Mouse (Mus musculus) liver, embryonic 11.5 days (tissue): Measurements from ENCODE around the gene Pias3. TPM values are rescaled to one million over a fixed set of nuclear protein-coding genes. Genes with fewer than 3 reads are reported as not detected.
"Not testable (repeated sequence)": the region's sequence is repeated elsewhere in the genome, so short reads cannot be mapped to it uniquely, and the experiment has no call there.

ENCODE experiments used
- ATAC-seq: fragments of 200-750 bp; cut with Nextera tagmentation; replicated peaks from 2 replicates; pipeline ENCODE4 v1.8.0; 2017; ENCODE audit warnings: moderate number of reproducible peaks, mild to moderate bottlenecking, moderate TSS enrichment, moderate library complexity; ENCODE audit not compliant: low FRiP score
- DNase-seq: peaks from one replicate; pipeline ENCODE4 v3.0.0-alpha.2; 2017; ENCODE audit warnings: low spot score
- H3K27ac ChIP-seq: fragments of 300-500 bp; sonication (generic); 2 replicates; pipeline ENCODE4 v1.5.1; 2014; ENCODE audit warnings: mild to moderate bottlenecking, low read depth, low read length, control low read depth
- H3K27me3 ChIP-seq: fragments of 300-500 bp; sonication (generic); replicated peaks from 2 replicates; pipeline ENCODE4 v1.6.1; 2014; ENCODE audit warnings: low read length, mixed read lengths; ENCODE audit not compliant: control insufficient read depth, insufficient read depth
- H3K36me3 ChIP-seq: fragments of 300-500 bp; sonication (generic); 2 replicates; pipeline ENCODE4 v1.6.1; 2014; ENCODE audit warnings: mild to moderate bottlenecking, low read length, moderate library complexity, mixed read lengths; ENCODE audit not compliant: control insufficient read depth, insufficient read depth
- H3K4me1 ChIP-seq: fragments of 300-500 bp; sonication (generic); replicated peaks from 2 replicates; pipeline ENCODE4 v1.6.1; 2014; ENCODE audit warnings: low read length, mixed read lengths; ENCODE audit not compliant: control insufficient read depth, insufficient read depth
- H3K4me2 ChIP-seq: fragments of 300-500 bp; sonication (generic); 2 replicates; pipeline ENCODE4 v1.6.1; 2014; ENCODE audit warnings: mild to moderate bottlenecking, control low read depth, moderate library complexity
- H3K4me3 ChIP-seq: fragments of 300-500 bp; sonication (generic); 2 replicates; pipeline ENCODE4 v1.5.1; 2014; ENCODE audit warnings: low read depth, low read length, control low read depth
- H3K9ac ChIP-seq: fragments of 300-500 bp; sonication (generic); 2 replicates; pipeline ENCODE4 v1.6.1; 2014; ENCODE audit warnings: low read depth, low read length, control low read depth
- H3K9me3 ChIP-seq: fragments of 300-500 bp; sonication (generic); 2 replicates; pipeline ENCODE4 v1.6.1; 2016; ENCODE audit warnings: low read length, inconsistent platforms, mixed read lengths; ENCODE audit not compliant: control insufficient read depth
- WGBS: fragments of 180-500 bp; shearing (Covaris S2); extraction: QIAGEN DNeasy Blood & Tissue Kit; methylation state at CpG from one replicate; pipeline ENCODE4 v1.1.7; 2014; 5-methylcytosine and 5-hydroxymethylcytosine counted together
- polyA plus RNA-seq: library from polyadenylated mRNA; unstranded; fragments of >200 nt; fragmentation: Nextera tagmentation; extraction: Ambion mirVana; gene quantifications from 2 replicates; pipeline ENCODE4 v1.2.1, GENCODE M21; 2014

Gene Pias3
- polyA plus RNA-seq, 1 experiment from 2014 or later: 21.1 TPM

GRCm38 (mm10) chr3:96679159-96679674, 17.0 kb upstream of the Pias3 start:
- no peaks in the 10 kb centered on the region for H3K9me3 ChIP-seq
- H3K9ac ChIP-seq: no peak overlapping the region
- no peak overlapping the region for H3K27ac ChIP-seq
- peaks cover 8% of the 10 kb centered on the region for H3K4me1 ChIP-seq
- H3K4me3 ChIP-seq: no peak overlapping the region
- H3K4me2 ChIP-seq: no peak overlapping the region
- 15% methylated on average over 5 of the region's 5 CpGs for WGBS
- H3K27me3 ChIP-seq: peaks cover 26% of the 10 kb centered on the region
- ATAC-seq: peak; percentile 65
- DNase-seq: no peak
- no peaks in the 10 kb centered on the region for H3K36me3 ChIP-seq

- H3K9ac ChIP-seq: no peak overlapping the region
- peaks cover 8% of the 10 kb centered on the region for H3K4me1 ChIP-seq
- peaks cover 38% of the 10 kb centered on the region for H3K27me3 ChIP-seq
- no peaks in the 10 kb centered on the region for H3K9me3 ChIP-seq
- H3K4me3 ChIP-seq: no peak overlapping the region
- no peak for DNase-seq
- no peaks in the 10 kb centered on the region for H3K36me3 ChIP-seq
- WGBS: 21% methylated on average over 12 of the region's 12 CpGs
- H3K4me2 ChIP-seq: no peak overlapping the region
- no peak for ATAC-seq
- H3K27ac ChIP-seq: no peak overlapping the region
Measured at GRCm38 (mm10) chr3:96680269-96680956, 15.8 kb upstream of the Pias3 start.

- no peaks in the 10 kb centered on the region for H3K36me3 ChIP-seq
- no peak overlapping the region for H3K4me2 ChIP-seq
- peaks cover 8% of the 10 kb centered on the region for H3K4me1 ChIP-seq
- H3K4me3 ChIP-seq: no peak overlapping the region
- H3K9me3 ChIP-seq: no peaks in the 10 kb centered on the region
- H3K27ac ChIP-seq: no peak overlapping the region
- H3K27me3 ChIP-seq: peaks cover 41% of the 10 kb centered on the region
- DNase-seq: no peak
- 85% methylated on average over 3 of the region's 3 CpGs for WGBS
- ATAC-seq: no peak
- no peak overlapping the region for H3K9ac ChIP-seq
Measured at GRCm38 (mm10) chr3:96683496-96683895, 12.7 kb upstream of the Pias3 start.

- H3K9me3 ChIP-seq: no peaks in the 10 kb centered on the region
- H3K9ac ChIP-seq: no peak overlapping the region
- H3K36me3 ChIP-seq: no peaks in the 10 kb centered on the region
- peaks cover 5% of the 10 kb centered on the region for H3K4me1 ChIP-seq
- DNase-seq (no peak), ATAC-seq (no peak)
- H3K4me2 ChIP-seq: peak overlapping the region; percentile 37
- no peak overlapping the region for H3K27ac ChIP-seq
- peak overlapping the region; percentile 3 for H3K4me3 ChIP-seq
- H3K27me3 ChIP-seq: peaks cover 41% of the 10 kb centered on the region
- whole genome bisulfite sequencing: 43% methylated on average over 17 of the region's 17 CpGs
Measured at GRCm38 (mm10) chr3:96684151-96684821, 11.9 kb upstream of the Pias3 start.

- H3K9me3 ChIP-seq: no peaks in the 10 kb centered on the region
- ATAC-seq (no peak), DNase-seq (no peak)
- no peaks in the 10 kb centered on the region; the same call in 1 of the 2 replicates for H3K4me1 ChIP-seq
- peak overlapping the region; percentile 3 for H3K4me3 ChIP-seq
- no peaks in the 10 kb centered on the region for H3K36me3 ChIP-seq
- H3K9ac ChIP-seq: no peak overlapping the region
- peak overlapping the region; percentile 37 for H3K4me2 ChIP-seq
- H3K27me3 ChIP-seq: peaks cover 41% of the 10 kb centered on the region
- WGBS: 18% methylated on average over 28 of the region's 28 CpGs
- no peak overlapping the region for H3K27ac ChIP-seq
Measured at GRCm38 (mm10) chr3:96684822-96685156, 11.4 kb upstream of the Pias3 start.

- WGBS: 87% methylated on average over 5 of the region's 5 CpGs
- not testable (repeated sequence) for ATAC-seq, H3K4me1 ChIP-seq, H3K4me2 ChIP-seq, H3K9me3 ChIP-seq, H3K36me3 ChIP-seq, DNase-seq, H3K4me3 ChIP-seq, H3K27ac ChIP-seq, H3K9ac ChIP-seq
- peaks cover 30% of the 10 kb centered on the region for H3K27me3 ChIP-seq
Measured at GRCm38 (mm10) chr3:96686057-96686456, 10.1 kb upstream of the Pias3 start.

- no peaks in the 10 kb centered on the region for H3K9me3 ChIP-seq
- no peaks in the 10 kb centered on the region; the same call in 1 of the 2 replicates for H3K4me1 ChIP-seq
- no peaks in the 10 kb centered on the region for H3K36me3 ChIP-seq
- 75% methylated on average over 11 of the region's 11 CpGs for WGBS
- ATAC-seq (no peak), DNase-seq (no peak)
- H3K4me3 ChIP-seq: no peak overlapping the region
- no peak overlapping the region for H3K4me2 ChIP-seq
- no peak overlapping the region for H3K27ac ChIP-seq
- peaks cover 18% of the 10 kb centered on the region for H3K27me3 ChIP-seq
- H3K9ac ChIP-seq: no peak overlapping the region
Measured at GRCm38 (mm10) chr3:96688854-96689253, 7.3 kb upstream of the Pias3 start.

- WGBS: 45% methylated on average over 3 of the region's 3 CpGs
- no peaks in the 10 kb centered on the region for H3K4me1 ChIP-seq
- peaks cover 4% of the 10 kb centered on the region for H3K27me3 ChIP-seq
- no peaks in the 10 kb centered on the region for H3K36me3 ChIP-seq
- H3K27ac ChIP-seq: no peak overlapping the region
- H3K4me2 ChIP-seq: no peak overlapping the region
- no peak for ATAC-seq
- no peaks in the 10 kb centered on the region for H3K9me3 ChIP-seq
- DNase-seq: no peak
- H3K4me3 ChIP-seq: no peak overlapping the region
- H3K9ac ChIP-seq: no peak overlapping the region
Measured at GRCm38 (mm10) chr3:96690298-96690697, 5.9 kb upstream of the Pias3 start.

- Histone ChIP-seq H3K4me1 (peaks cover 1% of the 10 kb centered on the region), H3K9ac (no peak overlapping the region), H3K9me3 (no peaks in the 10 kb centered on the region), H3K27ac (no peak overlapping the region), H3K4me3 (no peak overlapping the region), H3K4me2 (no peak overlapping the region), H3K27me3 (no peaks in the 10 kb centered on the region; the same call in none of the 2 replicates), H3K36me3 (no peaks in the 10 kb centered on the region)
- no peak for ATAC-seq
- WGBS: 20% methylated on average over 3 of the region's 3 CpGs
- DNase-seq: no peak
Measured at GRCm38 (mm10) chr3:96692506-96692905, 3.7 kb upstream of the Pias3 start.
